Mouse (Mus musculus) CH12.LX (cell line): ENCODE results near the gene Tmem265. TPM values are rescaled to one million over a fixed set of nuclear protein-coding genes. Genes with fewer than 3 reads are reported as not detected.
A peak's percentile ranks its signal among the peaks of the same experiment; 100 is the strongest.

Experiments
- DNase-seq: peaks from one replicate; pipeline ENCODE4 v3.0.0-alpha.2; 2013; ENCODE audit errors: extremely low read depth
- H3K27ac ChIP-seq: 2 replicates; pipeline ENCODE4 v1.5.1; 2012; ENCODE audit warnings: low read depth, mild to moderate bottlenecking, control low read depth, moderate library complexity; ENCODE audit not compliant: insufficient read depth
- H3K27me3 ChIP-seq: replicated peaks from 2 replicates; pipeline ENCODE3; 2012; ENCODE audit warnings: inconsistent platforms
- H3K36me3 ChIP-seq, 2 experiments: replicated peaks in 1 of 2; 2 replicates each; pipeline versions ENCODE3 to v1.6.1; 2012; ENCODE audit warnings: inconsistent platforms in 1 of 2, low read length in 1 of 2, mild to moderate bottlenecking in 1 of 2, mixed read lengths in 1 of 2, moderate library complexity in 1 of 2; ENCODE audit not compliant: control insufficient read depth in 1 of 2, insufficient read depth in 1 of 2
- H3K4me1 ChIP-seq, 2 experiments: 2 replicates each; pipeline ENCODE4 v1.6.1; 2012; ENCODE audit warnings: inconsistent platforms in 1 of 2, moderate library complexity in 1 of 2; ENCODE audit not compliant: insufficient read depth in 2 of 2, control insufficient read depth in 1 of 2
- H3K4me2 ChIP-seq: 2 replicates; pipeline ENCODE4 v1.6.1; 2012; ENCODE audit warnings: low read depth, mild to moderate bottlenecking, control low read depth; ENCODE audit not compliant: poor library complexity, insufficient read depth, severe bottlenecking
- H3K4me3 ChIP-seq, 3 experiments: fragments of 150-350 bp in 1 of 3; sonication (generic) in 1 of 3; replicated peaks in 1 of 3; 2 replicates each; pipeline versions ENCODE3 to v1.5.1; 2011 to 2012; ENCODE audit warnings: low read depth in 2 of 3, low read length in 2 of 3, mild to moderate bottlenecking in 2 of 3, moderate library complexity in 2 of 3, control low read depth in 1 of 3, improper control_type of control experiment in 1 of 3, inconsistent platforms in 1 of 3, mixed read lengths in 1 of 3; ENCODE audit not compliant: poor library complexity in 1 of 3
- H3K79me2 ChIP-seq: replicated peaks from 2 replicates; pipeline ENCODE4 v1.6.1; 2012; ENCODE audit warnings: mild to moderate bottlenecking, moderate library complexity; ENCODE audit not compliant: control insufficient read depth, poor library complexity, insufficient read depth, severe bottlenecking; ENCODE audit errors: extremely low read depth
- H3K9ac ChIP-seq: 2 replicates; pipeline ENCODE4 v1.6.1; 2012; ENCODE audit warnings: low read depth, mild to moderate bottlenecking, control low read depth, moderate library complexity; ENCODE audit not compliant: insufficient read depth
- H3K9me3 ChIP-seq: replicated peaks from 2 replicates; pipeline ENCODE3; 2012; ENCODE audit warnings: low read length, inconsistent platforms, mixed read lengths
- CHD1 ChIP-seq: IDR thresholded peaks from 2 replicates; pipeline ENCODE4 v1.6.1; 2012; ENCODE audit warnings: low read depth, low read length, improper control_type of control experiment, inconsistent platforms
- CTCF ChIP-seq, 2 experiments: IDR thresholded peaks in 1 of 2; conservative IDR thresholded peaks in 1 of 2; 2 replicates each; pipeline ENCODE4 v1.5.1; 2011 to 2012; ENCODE audit warnings: low read depth in 2 of 2, low read length in 2 of 2, improper control_type of control experiment in 1 of 2, inconsistent platforms in 1 of 2, mild to moderate bottlenecking in 1 of 2, moderate library complexity in 1 of 2
- EP300 ChIP-seq: IDR thresholded peaks from 2 replicates; pipeline ENCODE4 v1.6.1; 2011; ENCODE audit warnings: low read length, improper control_type of control experiment
- ETS1 ChIP-seq: conservative IDR thresholded peaks from 2 replicates; pipeline ENCODE4 v1.6.1; 2012; ENCODE audit warnings: low read depth, mild to moderate bottlenecking, inconsistent platforms, low read length, improper control_type of control experiment, moderate library complexity
- GABPA ChIP-seq: IDR thresholded peaks from 2 replicates; pipeline ENCODE4 v1.6.1; 2012; ENCODE audit warnings: low read depth, low read length, improper control_type of control experiment, inconsistent platforms; ENCODE audit not compliant: insufficient replicate concordance
- HCFC1 ChIP-seq: IDR thresholded peaks from 2 replicates; pipeline ENCODE4 v1.6.1; 2012; ENCODE audit warnings: low read depth, mild to moderate bottlenecking, inconsistent platforms, low read length, improper control_type of control experiment
- JUN ChIP-seq: IDR thresholded peaks from 2 replicates; pipeline ENCODE4 v1.6.1; 2011; ENCODE audit warnings: low read depth, mild to moderate bottlenecking, low read length, improper control_type of control experiment, moderate library complexity; ENCODE audit not compliant: insufficient read depth
- JUND ChIP-seq: conservative IDR thresholded peaks from 2 replicates; pipeline ENCODE4 v1.6.1; 2011; ENCODE audit warnings: low read depth, low read length, improper control_type of control experiment
- KAT2A ChIP-seq: IDR thresholded peaks from 2 replicates; pipeline ENCODE4 v1.6.1; 2012; ENCODE audit warnings: low read length, improper control_type of control experiment, inconsistent platforms; ENCODE audit not compliant: insufficient replicate concordance
- MAFK ChIP-seq: IDR thresholded peaks from 2 replicates; pipeline ENCODE4 v1.6.1; 2011; ENCODE audit warnings: low read length, improper control_type of control experiment; ENCODE audit not compliant: insufficient replicate concordance
- MAX ChIP-seq: IDR thresholded peaks from 2 replicates; pipeline ENCODE4 v1.6.1; 2011; ENCODE audit warnings: low read length, improper control_type of control experiment
- MAZ ChIP-seq: IDR thresholded peaks from 2 replicates; pipeline ENCODE4 v1.6.1; 2012; ENCODE audit warnings: low read depth, mild to moderate bottlenecking, inconsistent platforms, low read length, improper control_type of control experiment, moderate library complexity
- MEF2A ChIP-seq: IDR thresholded peaks from 2 replicates; pipeline ENCODE4 v1.6.1; 2014; ENCODE audit warnings: low read depth, mild to moderate bottlenecking, inconsistent platforms, low read length, improper control_type of control experiment, borderline replicate concordance
- MXI1 ChIP-seq: IDR thresholded peaks from 2 replicates; pipeline ENCODE4 v1.6.1; 2011; ENCODE audit warnings: mild to moderate bottlenecking, low read depth, low read length, improper control_type of control experiment
- MYC ChIP-seq: IDR thresholded peaks from 2 replicates; pipeline ENCODE4 v1.6.1; 2011; ENCODE audit warnings: low read depth, mild to moderate bottlenecking, improper control_type of control experiment, low read length
- NELFE ChIP-seq: IDR thresholded peaks from 2 replicates; pipeline ENCODE4 v1.6.1; 2011; ENCODE audit warnings: low read depth, low read length, improper control_type of control experiment
- NRF1 ChIP-seq: IDR thresholded peaks from 2 replicates; pipeline ENCODE4 v1.6.1; 2014; ENCODE audit warnings: low read depth, mild to moderate bottlenecking, inconsistent platforms, low read length, improper control_type of control experiment, moderate library complexity
- PAX5 ChIP-seq: IDR thresholded peaks from 2 replicates; pipeline ENCODE4 v1.6.1; 2012; ENCODE audit warnings: low read length, inconsistent platforms, mixed read lengths
- POLR2A ChIP-seq: IDR thresholded peaks from 2 replicates; pipeline ENCODE4 v1.6.1; 2011; ENCODE audit warnings: low read depth, mild to moderate bottlenecking, improper control_type of control experiment, low read length
- POLR2AphosphoS2 ChIP-seq: IDR thresholded peaks from 2 replicates; pipeline ENCODE4 v1.6.1; 2011; ENCODE audit warnings: low read depth, low read length, improper control_type of control experiment
- RAD21 ChIP-seq: IDR thresholded peaks from 2 replicates; pipeline ENCODE4 v1.6.1; 2011; ENCODE audit warnings: low read depth, mild to moderate bottlenecking, low read length, improper control_type of control experiment, moderate library complexity
- RCOR1 ChIP-seq: conservative IDR thresholded peaks from 2 replicates; pipeline ENCODE4 v1.6.1; 2012; ENCODE audit warnings: low read depth, mild to moderate bottlenecking, inconsistent platforms, low read length, improper control_type of control experiment
- SIN3A ChIP-seq: IDR thresholded peaks from 2 replicates; pipeline ENCODE4 v1.6.1; 2012; ENCODE audit warnings: low read length, improper control_type of control experiment, inconsistent platforms
- SMC3 ChIP-seq: IDR thresholded peaks from 2 replicates; pipeline ENCODE4 v1.6.1; 2011; ENCODE audit warnings: low read depth, low read length, improper control_type of control experiment
- UBTF ChIP-seq: IDR thresholded peaks from 2 replicates; pipeline ENCODE4 v1.6.1; 2012; ENCODE audit warnings: low read depth, mild to moderate bottlenecking, inconsistent platforms, low read length, improper control_type of control experiment, moderate library complexity
- USF1 ChIP-seq: IDR thresholded peaks from 2 replicates; pipeline ENCODE4 v1.6.1; 2014; ENCODE audit warnings: low read depth, mild to moderate bottlenecking, inconsistent platforms, low read length, improper control_type of control experiment
- USF2 ChIP-seq: conservative IDR thresholded peaks from 2 replicates; pipeline ENCODE4 v1.6.1; 2011; ENCODE audit warnings: low read depth, low read length, improper control_type of control experiment
- ZC3H11A ChIP-seq: IDR thresholded peaks from 2 replicates; pipeline ENCODE4 v1.6.1; 2012; ENCODE audit warnings: low read depth, mild to moderate bottlenecking, inconsistent platforms, low read length, improper control_type of control experiment
- ZKSCAN1 ChIP-seq: IDR thresholded peaks from 2 replicates; pipeline ENCODE4 v1.6.1; 2012; ENCODE audit warnings: low read depth, inconsistent platforms, low read length, improper control_type of control experiment, borderline replicate concordance
- ZMIZ1 ChIP-seq: IDR thresholded peaks from 2 replicates; pipeline ENCODE4 v1.6.1; 2012; ENCODE audit warnings: low read depth, mild to moderate bottlenecking, inconsistent platforms, low read length, improper control_type of control experiment
- ZNF384 ChIP-seq: IDR thresholded peaks from 2 replicates; pipeline ENCODE4 v1.6.1; 2012; ENCODE audit warnings: low read depth, low read length, improper control_type of control experiment, inconsistent platforms
- dilution Hi-C: fragments of 300-500 bp; cut with MboI; formaldehyde crosslinking; loops from 2 replicates; pipeline ENCODE4 v1.14.3; 2020; ENCODE audit warnings: low sequenced_read_pairs; ENCODE audit not compliant: extremely low pct_unique_long_range_greater_than_20kb, extremely low pct_ligation_motif_present
- in situ Hi-C: fragments of 300-500 bp; cut with MboI; formaldehyde crosslinking; loops from 3 replicates; pipeline ENCODE4 v1.14.3; 2019; ENCODE audit warnings: low sequenced_read_pairs, low pct_ligation_motif_present, low pct_unique_long_range_greater_than_20kb, mixed read lengths
- polyA plus RNA-seq: library from polyadenylated mRNA; unstranded; fragments of >175 nt; gene quantifications from 2 replicates; pipeline ENCODE4 v1.2.1, GENCODE M21; 2012; ENCODE audit warnings: low read depth; ENCODE audit not compliant: insufficient read length
- total RNA-seq, 2 experiments: library from RNA; depleted of rRNA; stranded (reverse); fragments of 300-350 nt in 1 of 2; fragments of >200 nt in 1 of 2; gene quantifications; 2 replicates each; pipeline ENCODE4 v1.2.3; 2012 to 2014

Tmem265 gene
- total RNA-seq (2012; rRNA removed), result 0.93 TPM in 1 of 2 replicates, not detected in the other
- 2.3 and 3.0 TPM in 2 replicates for total RNA-seq (2014; rRNA removed)
- polyA plus RNA-seq, result not detected in 2 replicates

GRCm38 (mm10) chr7:127561340-127561858 lies at the start of gene Tmem265:
Gene Tmem265 (plus strand): TSS chr7:127561390.
- dilution Hi-C loops, result no loop called here
- Histone ChIP-seq H3K9me3 (no peaks in the 10 kb centered on the region), H3K9ac (no peak within 1 kb of the TSS), H3K36me3 (peaks cover 48 to 84% of the 10 kb centered on the region in 2 experiments), H3K4me1 (no peaks in the 10 kb centered on the region; a peak in 1 of 4 replicates), H3K4me2 (no peak within 1 kb of the TSS), H3K4me3 (no peak within 1 kb of the TSS), H3K79me2 (no peaks in the 10 kb centered on the region), H3K27ac (no peak within 1 kb of the TSS), H3K27me3 (no peaks in the 10 kb centered on the region)
- TF ChIP-seq PAX5 (no peak), RCOR1 (no peak), SMC3 (no peak), CTCF (conservative IDR thresholded peaks at IDR 0.05 in 1 of 2, IDR thresholded peaks at IDR 0.05 in 1 of 2; ENCODE audit: low read depth in 2 of 2, low read length in 2 of 2) (no peak), CHD1 (no peak), HCFC1 (no peak), ETS1 (no peak), MEF2A (no peak), USF2 (no peak), ZNF384 (no peak), ZC3H11A (no peak), MAX (no peak), MYC (no peak), POLR2AphosphoS2 (no peak), NELFE (no peak), ZMIZ1 (no peak)
- DNase-seq, result no peak
- in situ Hi-C loops, result loop anchor here (5.0 kb wide), 1 partner anchor 34 kb away; no protein-coding TSS in a partner anchor

GRCm38 (mm10) chr7:127511808-127512230 lies 49.4 kb upstream of the Tmem265 start, which contains the start of gene Srcap:
Gene Srcap (plus strand): TSS chr7:127511983.
- no peaks in the 10 kb centered on the region for H3K9me3 ChIP-seq
- in situ Hi-C loops (no loop called here), dilution Hi-C loops (no loop called here)
- H3K4me3 ChIP-seq, result peak within 1 kb of the TSS; percentile 77 to 100 (median 78)
- peaks cover 41% of the 10 kb centered on the region for H3K79me2 ChIP-seq
- H3K4me2 ChIP-seq, result peak within 1 kb of the TSS; percentile 98
- peaks cover 15 to 31% of the 10 kb centered on the region in 2 experiments for H3K36me3 ChIP-seq
- no peaks in the 10 kb centered on the region for H3K27me3 ChIP-seq
- DNase-seq, result peak; percentile 97
- H3K27ac ChIP-seq, result peak within 1 kb of the TSS; percentile 98
- peaks cover 4 to 25% of the 10 kb centered on the region in 2 experiments for H3K4me1 ChIP-seq
- peak within 1 kb of the TSS; percentile 99 for H3K9ac ChIP-seq
- TF ChIP-seq EP300 (no peak), ETS1 (0 out of 2 replicates have a peak, but pooled peaks have one; percentile 30), USF1 (no peak), RAD21 (no peak), POLR2AphosphoS2 (0 out of 2 replicates have a peak, but pooled peaks have one; percentile 53), CHD1 (no peak), MAFK (no peak), ZC3H11A (no peak), ZNF384 (no peak), MEF2A (peak; percentile 40; the same call in 1 of the 2 replicates), GABPA (peak; percentile 61; the same call in 1 of the 2 replicates), UBTF (no peak), JUN (no peak), MYC (peak; percentile 97), POLR2A (peak; percentile 90), NRF1 (no peak), ZKSCAN1 (no peak), KAT2A (peak; percentile 94; the same call in 1 of the 2 replicates), CTCF (conservative IDR thresholded peaks at IDR 0.05 in 1 of 2, IDR thresholded peaks at IDR 0.05 in 1 of 2; ENCODE audit: low read depth in 2 of 2, low read length in 2 of 2) (no peak), SIN3A (peak; percentile 88), JUND (no peak), MXI1 (peak; percentile 97), MAZ (no peak; the same call in 1 of the 2 replicates)
